Mouse (Mus musculus) embryonic fibroblast, embryonic 13.5 days (primary cell): ENCODE data around the gene Epha3.

Source experiments
- CTCF ChIP-seq: IDR thresholded peaks from 2 replicates; pipeline ENCODE4 v1.5.1; 2011; ENCODE audit warnings: mild to moderate bottlenecking, control low read depth, low read length, moderate library complexity, borderline replicate concordance; ENCODE audit not compliant: insufficient read depth
- POLR2A ChIP-seq: IDR thresholded peaks from 2 replicates; pipeline ENCODE4 v1.6.1; 2011; ENCODE audit warnings: low read depth, mild to moderate bottlenecking, control low read depth, low read length, moderate library complexity

DNA sequence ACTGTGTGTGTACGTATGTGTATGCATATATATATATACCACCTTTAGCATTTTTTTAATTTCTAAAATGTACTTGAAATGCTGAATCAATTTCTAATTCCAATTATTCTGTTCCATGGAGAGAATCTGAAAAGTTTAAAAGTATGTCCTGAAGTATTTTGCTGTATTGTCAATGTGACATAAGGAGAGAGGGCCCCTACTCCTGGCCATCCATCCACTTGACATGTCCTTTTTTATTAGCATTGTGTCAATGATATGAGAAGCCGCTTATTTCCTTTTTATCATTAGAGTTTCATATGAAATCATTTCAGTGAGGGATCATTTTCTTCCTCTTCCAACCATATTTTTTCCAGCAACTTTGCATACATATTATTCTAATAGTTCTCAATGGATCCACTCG, 58.0 kb downstream of the Epha3 start:
- TF ChIP-seq CTCF (no peak), POLR2A (no peak)
